8 mouse cellular contexts compared by ENCODE assay signal in the genomic region with DNA sequence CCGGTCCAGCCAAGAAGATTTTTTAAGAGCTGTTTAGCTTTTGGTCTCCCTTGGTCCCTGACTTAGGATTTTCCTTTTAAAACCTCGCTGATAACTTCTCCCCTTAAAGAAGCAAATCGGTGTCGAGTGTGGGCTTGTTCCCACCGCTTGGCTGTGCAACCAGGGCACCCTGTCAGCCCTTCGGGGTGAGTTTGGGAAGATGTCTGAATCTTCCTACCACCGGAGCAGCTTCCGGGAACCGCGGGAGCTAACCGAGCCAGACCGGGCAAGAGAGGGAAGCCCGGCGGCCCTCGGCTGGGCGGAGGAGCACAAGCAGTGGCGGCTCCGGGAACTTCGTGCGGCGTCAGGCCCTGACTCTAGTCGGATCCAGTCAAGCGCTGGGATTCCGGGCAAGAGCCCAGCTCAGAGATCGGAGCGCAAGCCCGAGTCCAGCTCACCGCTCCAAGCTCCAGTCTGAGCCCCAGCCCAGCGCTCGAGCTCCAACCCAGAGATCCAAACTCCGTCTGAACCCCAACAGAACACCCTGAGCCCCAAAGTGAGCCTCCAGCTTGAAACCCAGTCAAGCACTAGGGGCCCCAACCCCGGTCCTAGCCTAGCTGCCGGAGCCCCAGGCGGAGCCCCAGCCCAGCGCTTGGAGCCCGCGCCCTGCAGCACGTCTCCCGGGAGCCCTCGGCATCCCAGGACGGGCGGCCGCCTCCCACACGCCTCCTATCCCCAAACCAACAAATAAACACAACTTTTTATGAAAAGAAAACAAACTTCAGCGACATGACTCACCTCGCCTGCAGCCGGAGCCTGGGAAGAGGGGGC. TPM values are rescaled to one million over a fixed set of nuclear protein-coding genes. Genes with fewer than 3 reads are reported as not detected.
DNase-seq lines count a peak whose midpoint lies in the region; ATAC-seq and TF ChIP-seq lines count a peak whose summit lies in the region.

No protein-coding gene starts in this region.

- peak overlapping the region; percentile 42 for H3K4me3 ChIP-seq in C2C12 (ENCODE audit: insufficient read depth, poor library complexity, severe bottlenecking)
- peak overlapping the region; percentile 96 for H3K4me3 ChIP-seq in embryonic facial prominence, embryonic 12.5 days
- H3K4me3 ChIP-seq in liver, adult 2 months (ENCODE audit: insufficient read depth, low read depth, low read length): peak overlapping the region; percentile 63
- H3K4me3 ChIP-seq in midbrain, postnatal 0 days (ENCODE audit: low read depth, low read length): peak overlapping the region; percentile 55

- ATAC-seq in embryonic facial prominence, embryonic 12.5 days (ENCODE audit: insufficient number of reproducible peaks, insufficient read depth, low FRiP score, low TSS enrichment): peak; percentile 65
- ATAC-seq in midbrain, postnatal 0 days (ENCODE audit: low FRiP score): peak; percentile 74

- H3K27ac ChIP-seq in embryonic facial prominence, embryonic 12.5 days: peak overlapping the region; percentile 96
- H3K27ac ChIP-seq in liver, adult 2 months (replicated peaks; ENCODE audit: insufficient read depth, low read depth, low read length): no peak overlapping the region
- H3K27ac ChIP-seq in midbrain, postnatal 0 days (ENCODE audit: low read depth, low read length): peak overlapping the region; percentile 74

- H3K9me3 ChIP-seq in embryonic facial prominence, embryonic 12.5 days: no peaks in the 10 kb centered on the region
- H3K9me3 ChIP-seq in midbrain, postnatal 0 days (ENCODE audit: low read length): no peaks in the 10 kb centered on the region

- under 1% methylated on average over 47 of the region's 47 CpGs for WGBS in embryonic facial prominence, embryonic 12.5 days
- under 1% methylated on average over 47 of the region's 47 CpGs for WGBS in liver, adult 2 months
- under 1% methylated on average over 47 of the region's 47 CpGs for WGBS in midbrain, postnatal 0 days

- no peaks in the 10 kb centered on the region for H3K79me3 ChIP-seq in C2C12 (ENCODE audit: low read depth)

- H3K79me2 ChIP-seq in C2C12 (ENCODE audit: control insufficient read depth, insufficient read depth): no peaks in the 10 kb centered on the region
- no peaks in the 10 kb centered on the region for H3K79me2 ChIP-seq in liver, adult 2 months (ENCODE audit: control insufficient read depth, insufficient read depth, low read length)

- H3K9ac ChIP-seq in embryonic facial prominence, embryonic 12.5 days: peak overlapping the region; percentile 99
- H3K9ac ChIP-seq in liver, adult 2 months (ENCODE audit: low read depth, low read length): peak overlapping the region; percentile 40; the same call in 1 of the 2 replicates
- H3K9ac ChIP-seq in midbrain, postnatal 0 days (replicated peaks; ENCODE audit: low read length, poor library complexity, severe bottlenecking): peak overlapping the region; percentile 71

- peak overlapping the region; percentile 59 for H3K4me2 ChIP-seq in embryonic facial prominence, embryonic 12.5 days (replicated peaks)
- H3K4me2 ChIP-seq in midbrain, postnatal 0 days (ENCODE audit: low read depth, low read length, poor library complexity, severe bottlenecking): peak overlapping the region; percentile 99

- peak; percentile 82 for DNase-seq in adrenal gland, postnatal 14 days
- peak; percentile 65 to 76 for DNase-seq in heart, adult 9 months (ENCODE audit: low spot score in 2 of 2)
- peak; percentile 45 to 65 for DNase-seq in kidney, adult 8-10 months
- no peak for DNase-seq in liver, adult 2 months (ENCODE audit: extremely low read depth, low read depth, low spot score)
- DNase-seq in midbrain, postnatal 0 days (ENCODE audit: low spot score): peak; percentile 73
- peak; percentile 77 for DNase-seq in urinary bladder, adult 2 months (ENCODE audit: low spot score)

- no peak for TF ChIP-seq POLR2A in liver, adult 2 months (IDR thresholded peaks at IDR 0.05; ENCODE audit: extremely low read depth, insufficient read depth, low read length)

- H3K4me1 ChIP-seq in embryonic facial prominence, embryonic 12.5 days: peaks cover 44% of the 10 kb centered on the region
- no peaks in the 10 kb centered on the region; the same call in 1 of the 2 replicates for H3K4me1 ChIP-seq in liver, adult 2 months (ENCODE audit: control insufficient read depth, insufficient read depth, low read length)
- peaks cover 3% of the 10 kb centered on the region; the same call in 1 of the 2 replicates for H3K4me1 ChIP-seq in midbrain, postnatal 0 days (ENCODE audit: insufficient read depth, low read length)

- no peaks in the 10 kb centered on the region for H3K36me3 ChIP-seq in C2C12 (ENCODE audit: control insufficient read depth, insufficient read depth)
- H3K36me3 ChIP-seq in embryonic facial prominence, embryonic 12.5 days: no peaks in the 10 kb centered on the region
- no peaks in the 10 kb centered on the region for H3K36me3 ChIP-seq in liver, adult 2 months (ENCODE audit: control insufficient read depth, insufficient read depth, low read length)
- no peaks in the 10 kb centered on the region for H3K36me3 ChIP-seq in midbrain, postnatal 0 days (ENCODE audit: insufficient read depth, low read length)

- H3ac ChIP-seq in C2C12 (ENCODE audit: control insufficient read depth, insufficient read length, low read depth): peak overlapping the region; percentile 69

- H3K27me3 ChIP-seq in C2C12 (ENCODE audit: control insufficient read depth, insufficient read depth, insufficient read length): no peaks in the 10 kb centered on the region
- H3K27me3 ChIP-seq in embryonic facial prominence, embryonic 12.5 days: no peaks in the 10 kb centered on the region
- peaks cover 16% of the 10 kb centered on the region; the same call in 1 of the 2 replicates for H3K27me3 ChIP-seq in liver, adult 2 months (ENCODE audit: control insufficient read depth, insufficient read depth, low read length)
- no peaks in the 10 kb centered on the region for H3K27me3 ChIP-seq in midbrain, postnatal 0 days (ENCODE audit: insufficient read depth, low read length)

- no peak for TF ChIP-seq CTCF in C2C12 (IDR thresholded peaks at IDR 0.05; ENCODE audit: control insufficient read depth, insufficient read depth, insufficient read length)
- TF ChIP-seq CTCF in liver, adult 2 months (IDR thresholded peaks at IDR 0.05; ENCODE audit: low read depth, low read length): no peak
- TF ChIP-seq CTCF in midbrain, postnatal 0 days (IDR thresholded peaks at IDR 0.05): peak; percentile 11; the same call in 1 of the 2 replicates

TF ChIP-seq in C2C12, 6 proteins besides CTCF, POLR2A, EP300 and RAD21:
- no peak for TF ChIP-seq CEBPB (IDR thresholded peaks at IDR 0.05; ENCODE audit: low read depth)
- no peak for TF ChIP-seq MYOG (IDR thresholded peaks at IDR 0.05; ENCODE audit: control insufficient read depth, extremely low read depth, insufficient read length)
- no peak for TF ChIP-seq MYOD1 (IDR thresholded peaks at IDR 0.05; ENCODE audit: control insufficient read depth, insufficient read length, low read depth)
- no peak for TF ChIP-seq FOSL1 (IDR thresholded peaks at IDR 0.05; ENCODE audit: insufficient read depth, low read length, poor library complexity, severe bottlenecking)
TF ChIP-seq in C2C12: peak in this region for 0.

RNA-seq across cellular contexts. Expression of a gene that starts 0.8 kb away (rescaled TPM):
- polyA plus RNA-seq in C2C12 (2012; fragmentation: generic; extraction: Trizol): 4.4 TPM
- total RNA-seq in adrenal gland, postnatal 14 days (2021): 43.0 and 46.3 TPM in 2 replicates
- 37.1 and 37.3 TPM in 2 replicates for polyA plus RNA-seq in embryonic facial prominence, embryonic 12.5 days (2016; fragmentation: Nextera tagmentation; extraction: Ambion mirVana)
- 0.18 and 0.40 TPM in 2 replicates for total RNA-seq in liver, adult 2 months (2014; rRNA removed)
- polyA plus RNA-seq in liver, adult 2 months (2012; rRNA removed): 0.16 and 0.20 TPM in 2 replicates
- total RNA-seq in midbrain, postnatal 0 days (2014; rRNA removed): 13.5 and 24.9 TPM in 2 replicates
- polyA plus RNA-seq in midbrain, postnatal 0 days (2015; fragmentation: Nextera tagmentation; extraction: Ambion mirVana): 2.7 and 3.9 TPM in 2 replicates
- 23.5 and 30.1 TPM in 2 replicates for polyA plus RNA-seq in urinary bladder, adult 2 months (2012; rRNA removed)

Comparison
In these comparisons a context has a peak if more than half of its experiments do, and no peak if none do; other contexts are left out.
1. H3K4me3 ChIP-seq: peak in every context shown above with its lines; median percentile 96 in embryonic facial prominence, embryonic 12.5 days; 63 in liver, adult 2 months; 55 in midbrain, postnatal 0 days; 42 in C2C12.
2. H3K9ac ChIP-seq: peak in every context shown above with its lines; median percentile 99 in embryonic facial prominence, embryonic 12.5 days; 71 in midbrain, postnatal 0 days; 40 in liver, adult 2 months.